27 mouse cellular contexts compared by ENCODE assay signal in the genomic region with DNA sequence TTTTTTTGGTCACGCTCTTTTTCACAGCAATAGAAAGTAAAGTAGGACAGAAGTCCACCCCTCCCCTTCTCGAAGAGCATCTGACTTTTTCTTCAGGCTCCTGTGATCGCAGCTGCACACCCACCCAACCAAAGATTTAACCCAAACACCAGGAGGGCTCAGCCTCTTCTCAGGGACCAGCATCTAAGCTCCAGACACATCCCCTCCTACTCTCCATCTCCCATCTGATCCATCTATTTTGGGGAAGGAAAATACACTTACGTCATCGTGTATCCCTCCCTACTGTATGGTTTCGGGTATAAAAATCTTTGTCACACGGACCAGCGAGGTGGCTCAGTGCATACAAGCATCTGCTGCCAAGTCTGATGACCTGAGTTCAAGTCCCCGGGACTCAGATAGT.
DNase-seq lines count a peak whose midpoint lies in the region; TF ChIP-seq lines count a peak whose summit lies in the region.
"Had no signal": no experiment of that assay in that cellular context is flagged by ENCODE, and none has a peak within 500 bp of the region (broad histone marks: within the 10 kb centered on the region; RNA-seq: fewer than 3 reads in every experiment).

No protein-coding gene starts in this region.

- intact Hi-C loops in left cerebral cortex, postnatal 25 days (cut with DNase I), result loop anchor here (5.0 kb wide), 1 partner anchor 336 kb away; no protein-coding TSS in a partner anchor
- intact Hi-C loops in left cerebral cortex, postnatal 4 days (cut with DNase I), result no loop called here

- H3K27ac ChIP-seq in layer of hippocampus, adult 2 months, result no peak overlapping the region
- H3K27ac ChIP-seq: embryonic facial prominence, embryonic 10.5 days; embryonic facial prominence, embryonic 13.5 days; heart, embryonic 15.5 days; hindbrain, embryonic 10.5 days; hindbrain, embryonic 13.5 days had no signal

- DNase-seq in frontal cortex, adult 2 months (ENCODE audit: extremely low spot score in 1 of 2, low spot score in 1 of 2), result peak; percentile 22 to 50
- DNase-seq in frontal cortex, postnatal 25 days (ENCODE audit: low spot score in 2 of 2), result no peak
- DNase-seq in layer of hippocampus, adult 2 months (ENCODE audit: low spot score in 2 of 2), result peak; percentile 19 to 59
- no peak for DNase-seq in layer of hippocampus, adult 9-10 months (ENCODE audit: low spot score)
- peak; percentile 6 to 69 for DNase-seq in left cerebral cortex, postnatal 25 days (ENCODE audit: low spot score in 2 of 2)
- DNase-seq in left cerebral cortex, postnatal 4 days, result no peak
- peak; percentile 6 to 21 for DNase-seq in layer of hippocampus, postnatal 14 days (ENCODE audit: low spot score in 2 of 2)
- no peak for DNase-seq in adrenal gland, postnatal 10 days
- DNase-seq: adrenal gland, postnatal 14 days; B cell, adult 2 months; cerebellum, adult 11-12 months; cerebellum, adult 8-10 months; cerebellum, postnatal 10 days; cerebellum, postnatal 36 days; embryo, embryonic 11 days; forebrain, postnatal 0 days; gastrocnemius, postnatal 25 days; heart, adult 18-20 months; heart, postnatal 10 days; heart, postnatal 36 days had no signal

- no peak overlapping the region for H3K4me3 ChIP-seq in layer of hippocampus, adult 2 months
- H3K4me3 ChIP-seq: embryonic facial prominence, embryonic 10.5 days; embryonic facial prominence, embryonic 13.5 days; erythroblast, embryonic 14.5 days; heart, embryonic 12.5 days; heart, embryonic 15.5 days; hindbrain, embryonic 10.5 days; hindbrain, embryonic 13.5 days had no signal

- no peak for TF ChIP-seq CTCF in layer of hippocampus, adult 2 months (conservative IDR thresholded peaks at IDR 0.05)

Comparison
In these comparisons a context has a peak if more than half of its experiments do, and no peak if none do; other contexts are left out.
1. DNase-seq: peak in frontal cortex, adult 2 months (2 of 2), layer of hippocampus, adult 2 months (2 of 2), left cerebral cortex, postnatal 25 days (2 of 2) and layer of hippocampus, postnatal 14 days (2 of 2); none in frontal cortex, postnatal 25 days (0 of 2), layer of hippocampus, adult 9-10 months (single experiment), left cerebral cortex, postnatal 4 days (single experiment) and adrenal gland, postnatal 10 days (single experiment).